9 mouse cellular contexts compared by ENCODE assay signal in the genomic region with DNA sequence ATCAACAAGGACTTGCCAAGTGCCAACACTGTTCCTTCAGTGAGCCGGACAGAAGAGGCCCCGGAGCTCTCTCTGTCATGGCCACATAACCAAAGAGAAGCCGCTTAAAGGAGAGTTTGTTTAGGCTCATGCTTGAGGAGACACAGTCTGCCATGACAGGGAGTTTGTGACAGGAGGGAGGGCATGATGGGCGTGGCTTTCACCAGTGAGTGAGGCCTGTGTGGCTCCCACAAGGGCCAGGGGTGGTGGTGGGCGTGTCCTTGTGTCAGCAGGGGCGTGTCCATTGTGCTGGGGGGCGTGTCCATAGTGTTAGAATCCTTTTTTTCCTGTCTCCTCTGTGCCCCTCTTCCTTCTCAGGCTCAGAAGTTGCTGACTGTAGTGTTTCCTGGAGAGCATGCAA.
DNase-seq lines count a peak whose midpoint lies in the region; ATAC-seq and TF ChIP-seq lines count a peak whose summit lies in the region.
"Had no signal": no experiment of that assay in that cellular context is flagged by ENCODE, and none has a peak within 500 bp of the region (broad histone marks: within the 10 kb centered on the region; RNA-seq: fewer than 3 reads in every experiment).

No protein-coding gene starts in this region.

- no peak for DNase-seq in forebrain, embryonic 14.5 days (ENCODE audit: low spot score)
- DNase-seq in forebrain, embryonic 11.5 days (ENCODE audit: low spot score), result no peak
- DNase-seq in thymus, adult 2 months, result peak; percentile 37
- DNase-seq in thymus, postnatal 0 days (ENCODE audit: low spot score), result no peak
- DNase-seq in liver, embryonic 13.5 days, result peak; percentile 65
- DNase-seq in right cerebral cortex, postnatal 25 days, result no peak
- DNase-seq in gastrocnemius, postnatal 4 days (ENCODE audit: low spot score in 2 of 2), result no peak
- no peak for DNase-seq in ovary, postnatal 14 days (ENCODE audit: low spot score)

- no peak overlapping the region for H3K4me2 ChIP-seq in forebrain, embryonic 14.5 days (ENCODE audit: low read length)
- H3K4me2 ChIP-seq in forebrain, embryonic 11.5 days (ENCODE audit: low read depth, low read length, severe bottlenecking), result no peak overlapping the region
- no peak overlapping the region for H3K4me2 ChIP-seq in liver, embryonic 13.5 days

- WGBS in forebrain, embryonic 14.5 days, result 62% methylated on average over 7 of the region's 7 CpGs
- WGBS in forebrain, embryonic 11.5 days, result 69% methylated on average over 7 of the region's 7 CpGs
- 86% methylated on average over 7 of the region's 7 CpGs for WGBS in thymus, adult 2 months
- WGBS in liver, embryonic 13.5 days (ENCODE audit: insufficient replicate concordance), result 52% methylated on average over 7 of the region's 7 CpGs

- H3K27me3 ChIP-seq in forebrain, embryonic 14.5 days (replicated peaks; ENCODE audit: control insufficient read depth, insufficient read depth, low read length), result no peaks in the 10 kb centered on the region
- H3K27me3 ChIP-seq in forebrain, embryonic 11.5 days (ENCODE audit: control insufficient read depth, insufficient read depth, low read length), result no peaks in the 10 kb centered on the region
- H3K27me3 ChIP-seq in thymus, adult 2 months (ENCODE audit: control insufficient read depth, insufficient read depth, low read length), result no peaks in the 10 kb centered on the region
- no peaks in the 10 kb centered on the region for H3K27me3 ChIP-seq in liver, embryonic 13.5 days

- no peaks in the 10 kb centered on the region for H3K36me3 ChIP-seq in forebrain, embryonic 14.5 days (ENCODE audit: control insufficient read depth, insufficient read depth, low read length)
- H3K36me3 ChIP-seq in forebrain, embryonic 11.5 days (ENCODE audit: control insufficient read depth, insufficient read depth, low read length), result no peaks in the 10 kb centered on the region
- no peaks in the 10 kb centered on the region for H3K36me3 ChIP-seq in thymus, adult 2 months (ENCODE audit: control insufficient read depth, insufficient read depth, low read length)
- no peaks in the 10 kb centered on the region for H3K36me3 ChIP-seq in liver, embryonic 13.5 days
- H3K36me3 ChIP-seq: forebrain, embryonic 10.5 days had no signal

- H3K27ac ChIP-seq in forebrain, embryonic 14.5 days (ENCODE audit: low read depth, low read length), result no peak overlapping the region
- H3K27ac ChIP-seq in forebrain, embryonic 11.5 days (ENCODE audit: low read depth, low read length), result no peak overlapping the region
- no peak overlapping the region for H3K27ac ChIP-seq in thymus, adult 2 months (ENCODE audit: control insufficient read depth, insufficient read depth, low read length)
- H3K27ac ChIP-seq in liver, embryonic 13.5 days, result peak overlapping the region; percentile 58; the same call in 1 of the 2 replicates
- H3K27ac ChIP-seq: forebrain, embryonic 10.5 days had no signal

- no peak for TF ChIP-seq POLR2A in thymus, adult 2 months (IDR thresholded peaks at IDR 0.05; ENCODE audit: control insufficient read depth, extremely low read depth, insufficient read depth, low read length, poor library complexity)

- no peak overlapping the region for H3K9ac ChIP-seq in forebrain, embryonic 14.5 days (ENCODE audit: low read length)
- H3K9ac ChIP-seq in forebrain, embryonic 11.5 days (ENCODE audit: low read length), result no peak overlapping the region
- no peak overlapping the region for H3K9ac ChIP-seq in liver, embryonic 13.5 days

- H3K9me3 ChIP-seq in forebrain, embryonic 14.5 days (replicated peaks; ENCODE audit: control insufficient read depth, low read length), result no peaks in the 10 kb centered on the region
- no peaks in the 10 kb centered on the region for H3K9me3 ChIP-seq in forebrain, embryonic 11.5 days (ENCODE audit: control insufficient read depth, low read length)
- no peaks in the 10 kb centered on the region for H3K9me3 ChIP-seq in liver, embryonic 13.5 days (replicated peaks)
- H3K9me3 ChIP-seq: forebrain, embryonic 10.5 days had no signal

- no peaks in the 10 kb centered on the region for H3K4me1 ChIP-seq in forebrain, embryonic 14.5 days (ENCODE audit: control insufficient read depth, insufficient read depth, low read length)
- no peaks in the 10 kb centered on the region for H3K4me1 ChIP-seq in forebrain, embryonic 11.5 days (replicated peaks; ENCODE audit: control insufficient read depth, insufficient read depth, low read length)
- 0 out of 2 replicates have a peak, but pooled peaks cover 4% of the 10 kb centered on the region for H3K4me1 ChIP-seq in thymus, adult 2 months (replicated peaks; ENCODE audit: control insufficient read depth, insufficient read depth, low read length)
- H3K4me1 ChIP-seq in liver, embryonic 13.5 days (replicated peaks), result peaks cover 47% of the 10 kb centered on the region

- TF ChIP-seq CTCF in thymus, adult 2 months (IDR thresholded peaks at IDR 0.05; ENCODE audit: borderline replicate concordance, control insufficient read depth, extremely low read depth, insufficient read depth, low read length, poor library complexity), result no peak

- peak; percentile 44; the same call in 1 of the 2 replicates for ATAC-seq in forebrain, embryonic 14.5 days
- no peak for ATAC-seq in forebrain, embryonic 11.5 days (replicated peaks; ENCODE audit: low FRiP score)
- peak; percentile 79 for ATAC-seq in liver, embryonic 13.5 days (ENCODE audit: low read depth)

- no peak overlapping the region for H3K4me3 ChIP-seq in forebrain, embryonic 14.5 days (ENCODE audit: low read depth, low read length)
- no peak overlapping the region for H3K4me3 ChIP-seq in forebrain, embryonic 11.5 days (ENCODE audit: low read depth, low read length)
- no peak overlapping the region for H3K4me3 ChIP-seq in thymus, adult 2 months (ENCODE audit: control insufficient read depth, insufficient read depth, low read length)
- no peak overlapping the region for H3K4me3 ChIP-seq in liver, embryonic 13.5 days (replicated peaks)
- H3K4me3 ChIP-seq: forebrain, embryonic 10.5 days had no signal

Comparison
In these comparisons a context has a peak if more than half of its experiments do, and no peak if none do; other contexts are left out.
1. DNase-seq: peak in thymus, adult 2 months (single experiment) and liver, embryonic 13.5 days (single experiment); none in forebrain, embryonic 14.5 days (single experiment), forebrain, embryonic 11.5 days (single experiment), thymus, postnatal 0 days (single experiment), right cerebral cortex, postnatal 25 days (single experiment), gastrocnemius, postnatal 4 days (0 of 2) and ovary, postnatal 14 days (single experiment).